In the genomic region with DNA sequence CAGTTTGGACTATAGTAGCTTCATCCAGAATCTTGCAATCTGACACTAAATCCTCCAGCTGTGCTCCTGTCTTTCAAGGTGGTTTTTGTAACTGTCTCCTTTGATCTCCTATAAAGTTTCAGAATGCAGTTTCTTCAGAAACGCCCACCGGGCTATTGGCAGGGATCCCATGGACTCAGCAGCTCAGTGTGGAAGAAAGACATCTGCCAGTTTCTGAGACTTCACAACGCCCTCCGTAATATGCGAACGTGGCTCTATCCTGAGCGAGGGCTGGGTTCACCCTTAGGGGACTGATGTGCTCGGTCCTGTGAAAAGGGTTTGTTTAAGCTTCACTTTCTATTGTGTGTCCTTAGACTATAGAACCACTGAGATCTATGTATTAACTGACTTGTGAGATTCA, we compare ENCODE assay signal across 22 mouse cellular contexts. TPM values are rescaled to one million over a fixed set of nuclear protein-coding genes. Genes with fewer than 3 reads are reported as not detected.
"Had no signal": no experiment of that assay in that cellular context is flagged by ENCODE, and none has a peak within 500 bp of the region (broad histone marks: within the 10 kb centered on the region; RNA-seq: fewer than 3 reads in every experiment).

No protein-coding gene starts in this region.

- ATAC-seq: inflammation-experienced regulatory T-cells, adult 6 months; intestine, embryonic 16.5 days; liver, embryonic 12.5 days had no signal

- H3K4me2 ChIP-seq: limb, embryonic 12.5 days; liver, embryonic 12.5 days; liver, embryonic 15.5 days; midbrain, embryonic 11.5 days had no signal

- H3K27me3 ChIP-seq: limb, embryonic 12.5 days; liver, embryonic 12.5 days; liver, embryonic 15.5 days had no signal

- H3K4me1 ChIP-seq: limb, embryonic 12.5 days; liver, embryonic 12.5 days; liver, embryonic 15.5 days had no signal

- H3K27ac ChIP-seq: left cerebral cortex, adult 2 months; limb, embryonic 12.5 days; liver, embryonic 12.5 days; liver, embryonic 15.5 days had no signal

- DNase-seq: kidney, adult 2 months; kidney, postnatal 14 days; liver; lung, adult 18-20 months; lung, postnatal 36 days; midbrain, embryonic 14.5 days; thymus, adult 18-20 months; thymus, postnatal 36 days had no signal

- H3K9ac ChIP-seq: limb, embryonic 12.5 days; liver, embryonic 12.5 days; liver, embryonic 15.5 days had no signal

- H3K36me3 ChIP-seq: limb, embryonic 12.5 days; liver, embryonic 12.5 days; liver, embryonic 15.5 days had no signal

- H3K4me3 ChIP-seq: left cerebral cortex, adult 2 months; limb, embryonic 12.5 days; liver, embryonic 12.5 days; liver, embryonic 15.5 days had no signal

- H3K9me3 ChIP-seq: limb, embryonic 12.5 days; liver, embryonic 15.5 days had no signal

RNA-seq across cellular contexts. Expression of gene Cnga3, which starts 6.5 kb away (rescaled TPM):
- total RNA-seq: megakaryocyte progenitor cell, adult 5-6 weeks; megakaryocyte-erythroid progenitor cell, adult 5-6 weeks had no signal
- polyA plus RNA-seq: inflammation-experienced regulatory T-cells, adult 6 months; kidney, adult 2 months; kidney, embryonic 14.5 days; limb, embryonic 12.5 days; liver, embryonic 12.5 days; liver, embryonic 15.5 days; lung, embryonic 16.5 days; midbrain, embryonic 11.5 days; neural tube, embryonic 11.5 days; neural tube, embryonic 14.5 days; urinary bladder, adult 2 months had no signal
